Mouse (Mus musculus): ENCODE data around the gene Pars2. TPM values are rescaled to one million over a fixed set of nuclear protein-coding genes. Genes with fewer than 3 reads are reported as not detected.

Pars2 gene
- total RNA-seq, 2 experiments from 2014 or later: 5.6 to 5.8 TPM

GRCm38 (mm10) chr4:106693841-106694430 is 43.1 kb downstream of the Pars2 start:
- intact Hi-C loops (cut with DNase I): no loop called here
- DNase-seq (ENCODE audit: low spot score in 2 of 2): no peak

GRCm38 (mm10) chr4:106699989-106700388 is 49.1 kb downstream of the Pars2 start:
- intact Hi-C loops (cut with DNase I): no loop called here
- no peak for DNase-seq (ENCODE audit: low spot score in 2 of 2)

- intact Hi-C loops (cut with DNase I): no loop called here
- peak in 1 of 2 experiments; percentile 25 for DNase-seq (ENCODE audit: low spot score in 2 of 2)
Measured at GRCm38 (mm10) chr4:106700798-106701197, 49.9 kb downstream of the Pars2 start.

GRCm38 (mm10) chr4:106703956-106704355 is 53.1 kb downstream of the Pars2 start:
- DNase-seq (ENCODE audit: low spot score in 2 of 2): no peak
- intact Hi-C loops (cut with DNase I): no loop called here

GRCm38 (mm10) chr4:106704416-106704815 is 53.5 kb downstream of the Pars2 start:
- peak; percentile 67 to 76 for DNase-seq (ENCODE audit: low spot score in 2 of 2)
- intact Hi-C loops (cut with DNase I): no loop called here

Other genes starting within 250 kb of the Pars2 start
- 1 to 10 TPM; 3.6 to 3.7 TPM for gene Pcsk9, start 186.7 kb upstream of the Pars2 start, total RNA-seq (2021)
- not detected for gene Bsnd, start 158.8 kb upstream of the Pars2 start, total RNA-seq (2021)
- gene Dhcr24, start 90.0 kb upstream of the Pars2 start, total RNA-seq (2021): 100 to 1,000 TPM in 1 of 2 experiments, 10 to 100 TPM in 1; 83.0 to 106 TPM
- gene Lexm, start 33.8 kb upstream of the Pars2 start, total RNA-seq (2021): not detected
- 1 to 10 TPM; 1.0 to 1.7 TPM for gene Ttc22, start 28.6 kb upstream of the Pars2 start, total RNA-seq (2021)
- gene Ttc4, start 27.9 kb downstream of the Pars2 start, total RNA-seq (2021): 10 to 100 TPM; 40.4 to 47.7 TPM
- gene Mroh7, start 79.9 kb downstream of the Pars2 start, total RNA-seq (2021): 1 to 10 TPM; 2.2 to 4.1 TPM
- not detected for gene Fam151a, start 82.8 kb downstream of the Pars2 start, total RNA-seq (2021)
- gene Acot11, start 153.9 kb downstream of the Pars2 start, total RNA-seq (2021): 10 to 100 TPM; 43.0 to 51.2 TPM